Mouse (Mus musculus): ENCODE results near the gene Mgat5.

GRCm38 (mm10) chr1:127512709-127513108 is 307.9 kb downstream of the Mgat5 start:
- TF ChIP-seq CTCF (IDR thresholded peaks at IDR 0.05; ENCODE audit: control insufficient read depth, insufficient read depth, insufficient read length) (no peak), USF1 (IDR thresholded peaks at IDR 0.05; ENCODE audit: low read depth) (no peak), MYOD1 (IDR thresholded peaks at IDR 0.05; ENCODE audit: control insufficient read depth, insufficient read length, low read depth) (no peak), MAX (IDR thresholded peaks at IDR 0.05) (no peak), CEBPB (IDR thresholded peaks at IDR 0.05; ENCODE audit: low read depth) (no peak), FOSL1 (IDR thresholded peaks at IDR 0.05; ENCODE audit: insufficient read depth, low read length, poor library complexity, severe bottlenecking) (no peak), MYOG (IDR thresholded peaks at IDR 0.05; ENCODE audit: control insufficient read depth, extremely low read depth, insufficient read length) (no peak)
